Mouse (Mus musculus) urinary bladder, postnatal 4 days (tissue): ENCODE measurements around the gene Olfr171.
"Not testable (repeated sequence)": the region's sequence is repeated elsewhere in the genome, so short reads cannot be mapped to it uniquely, and the experiment has no call there.

ENCODE experiments used
- DNase-seq, 2 experiments: peaks; one replicate each; pipeline ENCODE4 v3.0.0; 2021 to 2022; ENCODE audit warnings: low spot score in 2 of 2

The Olfr171 gene

GRCm38 (mm10) chr16:19629816-19630215 is at the start of gene Olfr171:
TSS of gene Olfr171 (minus strand) at chr16:19629916.
- DNase-seq: no peak

- no peak for DNase-seq
These were observed 41.1 kb upstream of the Olfr171 start for GRCm38 (mm10) chr16:19670768-19671357.

- DNase-seq: no peak
These were observed 36.6 kb upstream of the Olfr171 start for GRCm38 (mm10) chr16:19666312-19666711.

- DNase-seq: not testable (repeated sequence)
These were observed 17.9 kb downstream of the Olfr171 start, which contains the start of gene Olfr170 for GRCm38 (mm10) chr16:19611782-19612181. TSS of gene Olfr170 (minus strand) at chr16:19611882.

- no peak for DNase-seq
These were observed 26.6 kb downstream of the Olfr171 start for GRCm38 (mm10) chr16:19603166-19603565.
